Mouse (Mus musculus) R1 (cell line): ENCODE data around the gene Ralgapa1.
A peak's percentile ranks its signal among the peaks of the same experiment; 100 is the strongest.
"Not testable (repeated sequence)": the region's sequence is repeated elsewhere in the genome, so short reads cannot be mapped to it uniquely, and the experiment has no call there.

ENCODE experiments used
- DNase-seq: peaks from one replicate; pipeline ENCODE4 v3.0.0-alpha.2; 2018; ENCODE audit warnings: low read depth, low spot score

The Ralgapa1 gene

DNA sequence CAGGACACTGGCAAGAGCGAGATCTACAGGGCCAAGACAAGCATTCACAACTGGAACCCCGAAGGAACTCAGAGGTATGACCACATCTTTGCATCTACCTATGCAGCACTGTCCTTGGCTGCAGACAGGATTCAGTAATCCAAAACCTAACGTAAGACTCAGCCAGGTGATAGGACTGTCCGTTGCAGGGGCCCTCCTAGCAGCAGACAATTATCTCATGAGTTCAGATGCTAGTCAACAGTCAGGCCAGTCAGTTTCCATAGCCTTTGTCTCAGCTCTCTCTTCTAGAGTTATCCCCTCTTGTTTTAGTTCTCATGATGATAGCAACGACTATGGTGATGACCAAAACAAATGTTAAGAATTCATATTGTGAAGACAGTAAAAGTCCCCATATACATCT lies 20.8 kb downstream of the Ralgapa1 start:
- no peak for DNase-seq

DNA sequence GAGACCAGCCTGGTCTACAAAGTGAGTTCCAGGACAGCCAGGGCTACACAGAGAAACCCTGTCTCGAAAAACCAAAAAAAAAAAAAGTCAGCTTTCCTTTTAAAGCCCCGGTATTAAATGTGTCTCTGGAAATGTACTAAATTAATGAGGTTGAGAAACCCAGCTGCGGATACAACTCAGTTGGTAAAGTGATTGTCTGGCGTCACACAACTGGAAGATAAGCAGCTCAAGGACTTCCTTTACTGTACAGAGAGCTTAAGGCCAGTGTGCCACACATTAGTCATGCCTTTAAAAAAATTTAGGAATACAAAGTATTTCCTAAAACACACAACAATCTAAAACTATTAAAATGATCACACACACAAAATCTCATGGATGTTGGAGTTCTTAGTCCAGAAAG lies 22.2 kb downstream of the Ralgapa1 start:
- DNase-seq: no peak

DNA sequence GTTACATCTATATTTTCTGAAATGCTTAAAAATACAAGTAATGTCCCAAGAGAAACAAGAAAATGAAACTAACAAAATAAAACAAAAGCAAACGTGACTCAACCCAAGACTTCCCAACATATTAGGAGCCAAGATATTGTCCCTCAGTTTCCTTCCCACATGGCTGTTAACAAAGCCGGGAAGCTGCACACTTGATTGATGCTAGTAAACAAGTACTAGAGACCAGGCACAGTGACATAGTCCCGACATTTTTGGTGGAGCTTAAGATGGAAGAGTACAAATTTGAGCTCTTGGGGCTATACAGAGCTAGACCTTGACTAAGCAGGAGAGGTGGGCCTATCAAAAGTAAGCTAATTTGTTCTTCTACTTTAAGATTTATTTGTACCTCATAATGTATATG lies 23.9 kb downstream of the Ralgapa1 start:
- no peak for DNase-seq

DNA sequence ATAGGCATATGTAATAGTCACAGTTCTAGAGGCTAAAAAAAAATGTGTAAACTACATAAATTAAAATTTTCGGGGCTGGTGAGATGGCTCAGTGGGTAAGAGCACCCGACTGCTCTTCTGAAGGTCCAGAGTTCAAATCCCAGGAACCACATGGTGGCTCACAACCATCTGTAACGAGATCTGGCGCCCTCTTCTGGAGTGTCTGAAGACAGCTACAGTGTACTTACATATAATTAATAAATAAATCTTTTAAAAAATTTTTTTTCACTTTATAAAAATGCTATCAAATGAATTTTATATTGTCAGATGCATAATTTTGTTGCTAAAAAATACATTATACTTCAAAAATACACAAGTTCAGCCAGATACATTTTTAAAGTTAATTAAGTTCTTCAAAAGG lies 26.5 kb downstream of the Ralgapa1 start:
- not testable (repeated sequence) for DNase-seq

DNA sequence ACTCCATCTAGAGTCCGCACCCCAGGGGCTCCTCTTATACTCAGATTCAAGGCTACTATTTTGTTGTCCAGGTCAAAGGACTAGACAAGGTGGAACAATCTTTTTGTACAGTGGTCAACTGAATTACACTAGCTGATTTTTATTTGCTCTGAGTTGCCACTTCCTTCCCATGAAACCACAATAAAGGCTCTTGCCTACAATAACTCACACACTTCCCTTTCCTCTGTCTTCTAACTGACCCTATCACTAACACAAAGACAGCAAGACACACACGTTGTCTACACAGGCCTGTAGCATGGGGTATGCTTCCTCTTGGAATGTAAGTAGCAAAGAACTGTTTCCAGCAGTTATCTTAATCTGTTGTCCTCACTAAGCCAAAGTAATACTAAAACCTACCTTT lies 35.7 kb downstream of the Ralgapa1 start:
- no peak for DNase-seq

DNA sequence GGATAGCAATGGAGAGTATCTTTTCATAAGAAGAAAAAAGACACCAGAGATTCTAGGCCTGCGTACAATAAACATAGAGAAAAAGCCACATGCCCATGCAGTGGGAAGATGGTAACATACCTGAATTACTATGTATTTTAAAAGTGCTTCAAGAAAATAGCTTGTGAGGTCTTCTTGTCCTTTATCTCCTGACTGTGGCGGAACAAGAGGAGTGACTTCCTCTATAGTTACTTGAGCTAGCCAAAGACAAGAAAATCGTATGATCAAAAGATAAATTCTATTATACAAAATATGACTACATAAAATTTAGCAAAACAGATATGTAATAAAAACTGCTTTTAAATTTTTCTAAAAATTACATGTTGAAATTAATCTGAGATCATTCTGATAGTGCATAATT lies 38.3 kb downstream of the Ralgapa1 start:
- no peak for DNase-seq

DNA sequence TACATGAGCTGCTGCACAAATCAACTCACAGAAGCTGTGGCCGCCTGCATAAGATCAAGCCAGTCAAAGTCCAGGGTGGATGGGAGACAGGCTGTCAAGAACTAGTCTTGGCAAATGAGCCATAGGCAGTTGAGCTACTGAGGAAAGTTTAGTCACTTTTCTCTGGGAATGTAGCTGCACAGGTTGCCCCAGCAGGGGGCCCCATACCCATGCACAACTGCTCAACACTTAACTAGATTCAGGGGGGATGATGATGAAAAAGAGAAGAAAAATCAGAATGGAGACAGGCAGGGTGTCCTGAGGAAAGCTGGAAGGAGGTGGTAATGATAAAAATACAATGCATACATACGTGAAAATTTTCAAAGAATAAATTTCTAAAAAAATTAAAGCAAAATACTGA lies 42.7 kb downstream of the Ralgapa1 start:
- peak; percentile 20 for DNase-seq

DNA sequence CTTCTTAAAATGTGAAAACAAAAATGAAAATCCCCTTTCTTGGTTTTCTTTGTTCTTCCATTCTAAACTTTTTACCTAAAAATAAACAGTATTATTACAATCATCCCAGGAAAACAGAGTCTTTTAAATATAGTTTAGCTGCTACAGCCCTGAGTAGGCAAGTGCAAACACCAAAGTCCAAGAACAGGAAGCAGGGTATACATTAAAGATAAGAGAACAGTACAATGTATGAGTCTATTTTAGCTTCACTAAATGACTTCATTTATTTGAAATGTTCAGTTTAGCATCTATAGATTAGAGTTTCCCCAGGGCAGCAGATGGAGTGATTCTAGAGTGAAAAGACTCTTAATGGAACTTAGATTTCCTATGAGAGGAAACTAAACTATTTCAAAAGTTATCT lies 43.6 kb downstream of the Ralgapa1 start:
- no peak for DNase-seq

DNA sequence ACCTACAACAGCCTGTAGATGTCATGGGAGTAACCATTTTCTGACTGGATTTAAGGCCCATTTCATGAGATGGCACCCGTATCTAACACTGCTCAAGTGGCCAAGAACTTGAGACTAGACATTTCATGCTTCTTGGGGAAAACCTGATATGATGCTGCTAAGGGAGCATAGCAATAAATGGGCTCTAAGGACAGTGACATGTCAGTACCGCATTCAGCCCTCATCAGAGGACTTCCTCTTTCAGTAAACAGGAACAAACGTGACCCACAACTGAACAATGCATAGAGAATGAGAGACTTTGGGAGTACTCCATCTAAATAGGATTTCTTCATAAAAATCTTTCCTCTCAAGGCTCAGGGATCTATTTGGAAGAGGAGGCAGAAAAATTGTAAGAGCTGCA lies 46.7 kb downstream of the Ralgapa1 start:
- no peak for DNase-seq

DNA sequence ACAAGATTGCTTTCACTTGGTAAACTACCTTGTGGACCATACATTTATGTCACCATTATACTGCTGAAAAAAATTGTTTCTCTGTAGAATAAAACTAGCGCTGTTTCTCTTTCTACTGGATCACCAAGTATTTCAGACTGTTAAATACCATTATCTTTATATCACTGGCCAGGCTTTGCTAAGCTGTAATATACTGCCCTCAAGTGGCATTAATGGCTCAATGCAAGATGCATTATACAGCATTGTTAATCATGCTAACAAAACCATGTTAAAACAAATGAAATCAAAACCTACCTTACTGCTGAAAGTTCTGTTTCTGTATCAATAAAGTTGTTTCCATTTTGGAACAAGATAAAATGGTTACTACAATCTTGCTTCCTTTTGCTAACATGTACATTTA lies 100.6 kb downstream of the Ralgapa1 start:
- DNase-seq: peak; percentile 53

DNA sequence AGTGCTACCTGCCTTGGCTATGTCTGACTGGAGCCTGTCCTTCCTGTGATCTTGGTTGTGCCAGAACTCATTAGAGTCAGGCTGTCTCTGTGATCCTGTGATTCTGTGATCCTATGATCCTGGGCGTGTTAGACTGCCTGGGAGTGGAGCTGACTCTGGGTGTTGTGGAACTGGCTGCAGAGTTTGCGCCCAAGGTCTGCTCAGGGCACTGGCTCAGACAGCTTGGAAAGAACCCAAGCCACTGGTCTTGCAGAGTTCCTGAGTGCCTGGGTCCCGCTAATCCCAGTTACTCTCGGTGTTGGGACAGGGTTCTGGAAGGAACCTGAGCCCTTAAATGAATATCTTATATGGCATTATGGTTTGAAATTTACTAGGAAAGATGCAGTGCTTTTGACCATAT lies 115.1 kb downstream of the Ralgapa1 start:
- DNase-seq: no peak

DNA sequence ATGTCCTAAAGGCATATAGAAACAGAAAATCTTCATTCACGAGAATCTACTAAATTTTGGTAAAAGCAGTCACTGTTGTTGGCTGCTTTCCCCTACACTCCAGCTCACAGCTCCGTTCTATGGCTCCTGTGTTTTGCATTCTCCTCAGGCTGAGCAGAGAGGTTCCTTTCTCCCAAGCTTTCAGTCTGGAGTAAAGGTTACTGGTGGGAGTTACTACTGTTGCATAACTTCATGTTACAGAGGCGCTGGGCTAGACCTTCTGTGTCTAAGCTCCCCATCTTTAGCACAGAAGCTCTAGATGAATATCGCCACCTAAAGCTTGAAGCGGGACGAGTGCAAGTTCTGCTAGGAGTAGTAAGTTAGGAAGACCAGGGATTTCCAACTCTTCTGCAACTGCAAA lies 154.3 kb downstream of the Ralgapa1 start:
- peak; percentile 19 for DNase-seq

DNA sequence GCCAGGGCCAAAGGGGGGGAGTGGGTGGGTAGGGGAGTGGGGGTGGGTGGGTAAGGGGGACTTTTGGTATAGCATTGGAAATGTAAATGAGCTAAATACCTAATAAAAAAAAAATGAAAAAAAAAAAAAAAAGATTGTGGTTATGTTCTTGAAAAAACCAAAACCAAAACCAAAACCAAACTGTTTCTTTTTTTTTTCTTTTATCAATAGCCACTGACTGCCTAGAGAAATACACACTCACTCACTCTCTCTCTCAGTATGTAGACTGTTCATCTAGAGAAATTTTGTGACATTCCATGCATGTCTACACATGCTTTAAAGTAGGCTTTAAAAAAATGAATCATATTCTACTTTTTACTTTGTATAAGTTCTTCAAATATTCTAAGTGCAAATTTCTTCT lies 157.8 kb downstream of the Ralgapa1 start:
- DNase-seq: not testable (repeated sequence)

DNA sequence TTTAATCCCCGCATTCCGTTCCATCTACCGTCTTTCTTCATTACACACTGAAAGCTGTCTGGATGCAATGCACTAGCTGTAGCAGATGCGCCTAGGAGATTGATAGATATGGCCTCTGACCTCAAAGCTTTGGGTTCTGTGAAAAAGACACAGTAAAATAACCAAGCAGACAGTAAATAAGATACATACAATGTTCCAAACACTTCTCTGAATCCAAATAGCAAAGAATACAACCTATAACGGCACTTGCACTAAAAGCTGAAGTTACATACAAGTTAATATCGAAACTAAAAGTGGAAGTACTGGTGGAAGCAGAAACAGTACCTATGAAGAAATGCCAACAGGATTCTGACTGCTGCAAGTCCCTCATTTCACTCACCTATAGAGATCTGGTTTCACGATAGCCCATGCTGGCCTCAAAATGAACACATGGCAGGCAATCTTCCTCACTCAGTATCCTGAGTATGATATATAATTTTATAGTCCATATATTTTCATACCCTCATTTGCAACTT lies 172.9 kb downstream of the Ralgapa1 start:
- DNase-seq: no peak

DNA sequence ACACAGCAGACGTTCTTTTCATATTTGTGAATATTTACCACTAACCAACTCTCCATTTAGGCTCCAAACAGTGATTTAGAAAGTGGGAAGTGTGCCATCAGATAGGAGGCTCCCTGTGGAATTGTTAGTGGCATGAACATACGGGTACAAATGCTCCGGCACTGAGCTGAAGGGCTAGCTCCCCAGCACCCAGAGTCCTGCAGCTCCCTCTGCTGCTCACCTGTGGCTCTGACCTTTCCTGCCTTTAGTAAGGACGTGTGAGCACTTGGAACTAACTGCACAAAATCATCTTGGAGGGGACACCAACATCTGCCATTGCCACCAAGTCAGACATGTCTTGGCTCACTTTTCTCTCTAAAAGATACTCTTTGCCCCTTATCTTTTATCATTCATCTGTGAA lies 194.3 kb downstream of the Ralgapa1 start:
- peak; percentile 81 for DNase-seq

DNA sequence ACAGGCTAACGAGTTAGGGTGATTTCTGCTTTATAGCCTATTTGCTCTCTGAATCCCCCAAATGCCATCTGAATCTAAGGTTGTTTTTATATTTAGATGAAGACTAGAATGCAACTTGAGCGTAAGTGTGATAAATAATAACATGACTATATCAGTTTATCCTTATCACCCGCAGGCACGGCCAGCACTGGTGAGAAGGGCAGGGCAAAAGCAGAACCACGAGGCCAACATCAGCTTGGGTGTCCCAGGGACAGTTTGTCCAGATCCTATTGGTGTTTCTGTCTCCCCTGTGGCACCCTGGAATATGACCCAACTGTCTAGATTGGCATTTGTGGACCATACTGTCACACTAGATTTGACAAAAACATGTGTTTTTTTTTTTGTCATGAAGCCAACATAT lies 197.7 kb downstream of the Ralgapa1 start:
- DNase-seq: no peak

DNA sequence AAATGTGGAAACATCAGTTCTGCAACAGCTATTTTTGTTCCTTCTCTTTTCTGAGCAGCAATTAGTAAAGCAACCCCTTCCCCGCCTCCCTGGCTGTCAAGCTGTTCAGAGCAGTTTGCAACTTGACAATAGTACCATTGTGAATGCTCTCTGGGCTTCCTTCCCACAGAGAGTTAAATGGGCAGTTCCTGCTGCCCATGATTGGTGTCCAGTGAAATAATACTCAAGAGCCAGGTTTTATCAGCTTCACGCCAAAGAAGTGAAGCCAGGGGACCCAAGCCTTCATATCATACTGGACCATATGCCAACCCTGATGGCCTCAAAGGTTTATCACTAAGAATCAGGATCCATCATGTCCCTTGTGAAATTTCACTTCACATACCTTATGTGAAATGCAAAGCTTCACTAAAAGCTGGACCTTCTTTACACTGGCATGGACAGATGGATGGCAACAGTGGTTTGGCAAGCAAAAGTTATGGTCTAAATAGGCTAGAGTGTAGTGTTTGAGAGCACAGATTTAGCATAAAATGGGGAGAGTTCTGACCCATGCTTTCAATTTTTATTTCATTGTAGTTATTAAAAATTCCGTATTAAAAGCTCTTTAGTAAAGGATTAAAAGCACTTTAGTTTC lies 198.2 kb downstream of the Ralgapa1 start:
- no peak for DNase-seq

DNA sequence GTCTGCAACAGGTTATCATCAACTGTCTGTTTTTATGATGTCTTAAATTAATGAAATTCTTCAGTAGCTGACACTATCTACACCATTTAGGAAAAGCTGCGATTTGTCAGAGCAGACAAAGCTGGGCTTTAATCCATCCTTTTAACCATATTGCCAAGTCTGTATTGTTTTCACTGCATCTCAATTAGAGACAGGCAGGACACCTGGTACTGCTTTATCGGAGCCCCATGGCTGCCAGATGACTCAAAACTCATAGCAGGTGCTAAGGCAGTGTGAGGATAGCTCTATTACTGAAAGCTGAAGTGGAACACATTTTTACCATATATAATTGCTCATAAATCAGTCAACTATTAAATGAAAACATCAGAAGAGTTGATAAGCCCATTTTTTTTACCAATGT lies 200.6 kb downstream of the Ralgapa1 start:
- no peak for DNase-seq

DNA sequence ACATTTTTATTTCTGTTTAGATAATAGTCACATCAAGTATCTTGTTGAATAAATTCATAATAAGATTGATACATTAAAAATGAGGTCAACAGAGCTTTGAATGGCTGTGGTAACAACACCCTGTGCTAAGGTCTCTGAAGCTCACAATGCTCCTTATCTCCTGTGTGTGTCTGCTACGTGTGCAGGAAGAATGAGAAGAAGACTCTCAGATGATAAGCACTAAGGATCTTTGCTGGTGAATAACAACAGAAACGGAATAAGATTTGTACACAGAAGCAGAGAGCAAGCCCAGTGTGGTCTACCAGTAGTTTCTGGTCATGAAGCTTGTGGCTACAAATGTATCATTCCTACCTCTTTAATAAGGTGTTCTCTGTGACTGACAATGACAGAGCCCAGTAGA lies 210.2 kb downstream of the Ralgapa1 start:
- DNase-seq: no peak

DNA sequence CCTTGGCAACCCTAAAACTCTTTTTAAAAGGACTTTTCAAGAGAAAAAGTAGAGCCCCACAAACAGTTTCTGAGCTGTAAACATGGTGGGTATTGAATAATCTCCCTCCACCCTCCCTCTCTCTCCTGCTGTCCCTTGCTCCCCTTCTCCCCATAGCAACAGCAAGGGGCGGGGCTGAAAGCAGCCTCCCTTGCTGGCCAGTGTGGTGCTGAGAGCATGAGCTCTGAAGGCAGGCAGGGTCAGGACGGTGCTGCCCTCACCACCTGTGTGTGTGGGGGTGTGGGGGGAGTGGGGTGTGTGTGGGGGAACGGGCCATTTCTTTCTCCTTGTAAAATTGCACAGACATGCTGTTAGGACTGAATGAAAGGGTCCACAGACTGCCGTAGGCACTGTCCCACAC lies 213.1 kb downstream of the Ralgapa1 start:
- DNase-seq: peak; percentile 19

DNA sequence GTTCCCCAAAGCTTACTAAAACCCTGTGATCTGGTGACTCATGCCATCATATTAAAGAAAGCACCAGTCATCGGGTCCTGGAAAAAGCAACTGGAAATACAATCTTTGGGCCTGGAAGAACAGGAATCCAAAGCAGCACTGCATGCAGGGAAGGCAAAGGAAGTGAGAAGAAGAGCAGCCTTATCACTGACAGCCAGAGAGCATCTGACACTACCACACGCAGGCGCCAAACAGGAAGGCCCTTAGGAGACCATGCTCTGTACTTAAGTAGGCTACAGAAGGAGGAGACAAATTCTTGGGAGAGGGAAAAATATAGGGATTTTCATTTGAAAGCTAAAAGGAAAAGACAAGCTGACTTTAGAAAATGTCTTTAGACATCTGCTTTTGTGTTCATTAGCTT lies 216.6 kb downstream of the Ralgapa1 start:
- no peak for DNase-seq

DNA sequence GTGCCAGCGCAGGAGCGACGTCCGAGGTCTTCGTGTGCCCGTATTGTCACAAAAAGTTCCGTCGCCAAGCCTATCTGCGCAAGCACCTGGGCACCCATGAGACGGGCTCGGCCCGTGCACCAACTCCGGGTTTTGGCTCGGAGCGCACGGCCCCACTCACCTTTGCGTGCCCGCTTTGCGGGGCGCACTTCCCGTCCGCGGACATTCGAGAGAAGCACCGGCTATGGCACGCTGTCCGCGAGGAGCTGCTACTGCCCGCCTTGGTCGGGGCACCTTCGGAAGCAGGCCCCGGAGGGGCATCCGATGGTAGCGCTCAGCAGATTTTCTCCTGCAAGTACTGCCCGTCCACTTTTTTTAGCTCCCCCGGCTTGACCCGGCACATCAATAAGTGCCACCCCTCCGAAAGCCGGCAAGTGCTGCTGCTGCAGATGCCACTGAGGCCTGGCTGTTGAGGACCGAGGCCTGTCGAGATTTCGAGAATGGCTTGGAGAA lies 220.4 kb downstream of the Ralgapa1 start:
- DNase-seq: peak; percentile 29

DNA sequence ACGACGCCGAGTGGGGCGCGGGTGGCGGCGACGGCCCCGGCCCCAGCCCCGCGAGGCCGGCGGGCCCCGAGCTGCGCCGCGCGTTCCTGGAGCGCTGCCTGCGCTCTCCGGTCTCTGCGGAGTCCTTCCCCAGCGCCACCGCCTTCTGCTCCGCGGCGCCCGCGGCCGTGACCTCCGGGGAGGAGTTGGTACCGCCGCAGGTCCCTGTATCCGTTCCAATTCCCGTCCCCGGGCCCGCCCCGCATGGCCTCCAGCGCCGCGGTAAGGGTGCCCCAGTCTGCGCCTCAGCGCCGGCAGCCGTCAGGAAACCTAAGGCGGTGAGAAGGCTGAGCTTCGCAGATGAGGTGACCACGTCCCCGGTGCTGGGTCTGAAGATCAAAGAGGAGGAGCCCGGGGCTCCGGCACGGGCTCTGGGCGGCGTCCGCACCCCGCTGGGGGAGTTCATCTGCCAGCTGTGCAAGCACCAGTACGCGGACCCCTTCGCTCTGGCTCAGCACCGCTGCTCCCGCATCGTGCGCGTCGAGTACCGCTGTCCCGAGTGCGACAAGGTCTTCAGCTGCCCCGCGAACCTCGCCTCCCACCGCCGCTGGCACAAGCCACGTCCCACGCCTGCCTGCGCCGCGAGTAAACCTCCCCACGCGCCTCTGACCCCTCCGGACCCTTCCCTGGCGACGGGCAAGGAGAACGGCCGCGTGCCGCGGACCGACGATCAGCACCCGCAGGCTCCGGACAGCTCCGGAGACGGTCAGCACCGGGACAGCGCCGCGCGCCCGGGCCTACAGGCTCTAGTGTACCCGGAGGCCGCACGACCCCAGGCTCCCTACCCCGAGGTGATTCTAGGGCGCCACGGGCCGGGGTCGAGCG lies 221.1 kb downstream of the Ralgapa1 start:
- DNase-seq: peak; percentile 80
